Mouse (Mus musculus): ENCODE measurements around the gene Sh3bgrl.

Sh3bgrl gene

GRCm38 (mm10) chrX:109131834-109132233 lies 36.7 kb downstream of the Sh3bgrl start:
- in situ Hi-C loops (cut with MboI, MseI), result no loop called here

- in situ Hi-C loops (cut with MboI, MseI), result no loop called here
Measured at GRCm38 (mm10) chrX:109132463-109132862, 37.3 kb downstream of the Sh3bgrl start.

- in situ Hi-C loops (cut with MboI, MseI), result no loop called here
Measured at GRCm38 (mm10) chrX:109133500-109133899, 38.3 kb downstream of the Sh3bgrl start.

GRCm38 (mm10) chrX:109136306-109136705 lies 41.1 kb downstream of the Sh3bgrl start:
- in situ Hi-C loops (cut with MboI, MseI), result no loop called here

GRCm38 (mm10) chrX:109136820-109137219 lies 41.7 kb downstream of the Sh3bgrl start:
- in situ Hi-C loops (cut with MboI, MseI), result no loop called here

GRCm38 (mm10) chrX:109137295-109137694 lies 42.1 kb downstream of the Sh3bgrl start:
- in situ Hi-C loops (cut with MboI, MseI), result no loop called here

- in situ Hi-C loops (cut with MboI, MseI), result no loop called here
Measured at GRCm38 (mm10) chrX:109141337-109141870, 46.2 kb downstream of the Sh3bgrl start.

GRCm38 (mm10) chrX:109142281-109142680 lies 47.1 kb downstream of the Sh3bgrl start:
- in situ Hi-C loops (cut with MboI, MseI), result no loop called here

GRCm38 (mm10) chrX:109145779-109146178 lies 50.6 kb downstream of the Sh3bgrl start:
- in situ Hi-C loops (cut with MboI, MseI), result no loop called here

- in situ Hi-C loops (cut with MboI, MseI), result no loop called here
Measured at GRCm38 (mm10) chrX:109147108-109147507, 51.9 kb downstream of the Sh3bgrl start.

GRCm38 (mm10) chrX:109151228-109151627 lies 56.1 kb downstream of the Sh3bgrl start:
- in situ Hi-C loops (cut with MboI, MseI), result no loop called here

- in situ Hi-C loops (cut with MboI, MseI), result no loop called here
Measured at GRCm38 (mm10) chrX:109160326-109160725, 65.2 kb downstream of the Sh3bgrl start.

- in situ Hi-C loops (cut with MboI, MseI), result no loop called here
Measured at GRCm38 (mm10) chrX:109160901-109161300, 65.7 kb downstream of the Sh3bgrl start.

GRCm38 (mm10) chrX:109175038-109175437 lies 79.9 kb downstream of the Sh3bgrl start:
- in situ Hi-C loops (cut with MboI, MseI), result no loop called here

GRCm38 (mm10) chrX:109175470-109175869 lies 80.3 kb downstream of the Sh3bgrl start:
- in situ Hi-C loops (cut with MboI, MseI), result no loop called here

- in situ Hi-C loops (cut with MboI, MseI), result no loop called here
Measured at GRCm38 (mm10) chrX:109184706-109185478, 89.7 kb downstream of the Sh3bgrl start.

GRCm38 (mm10) chrX:109189607-109190006 lies 94.4 kb downstream of the Sh3bgrl start:
- in situ Hi-C loops (cut with MboI, MseI), result no loop called here

- in situ Hi-C loops (cut with MboI, MseI), result no loop called here
Measured at GRCm38 (mm10) chrX:109190969-109191368, 95.8 kb downstream of the Sh3bgrl start.

GRCm38 (mm10) chrX:109191436-109191835 lies 96.3 kb downstream of the Sh3bgrl start:
- in situ Hi-C loops (cut with MboI, MseI), result no loop called here

GRCm38 (mm10) chrX:109196468-109196867 lies 101.3 kb downstream of the Sh3bgrl start, which contains the start of gene Gm6377:
Gene Gm6377, plus strand, starts transcription at chrX:109196756.
- in situ Hi-C loops (cut with MboI, MseI), result no loop called here

GRCm38 (mm10) chrX:109207843-109208242 lies 112.7 kb downstream of the Sh3bgrl start:
- in situ Hi-C loops (cut with MboI, MseI), result no loop called here

GRCm38 (mm10) chrX:109228720-109229119 lies 133.6 kb downstream of the Sh3bgrl start:
- in situ Hi-C loops (cut with MboI, MseI), result no loop called here

GRCm38 (mm10) chrX:109235383-109236036 lies 140.3 kb downstream of the Sh3bgrl start:
- in situ Hi-C loops (cut with MboI, MseI), result no loop called here
